Mouse (Mus musculus) forebrain, embryonic 12.5 days (tissue): ENCODE measurements at regions not wholly inside any gene's neighbourhood (a gene's known extent, or its start where the extent isn't known, plus 50 kb on each side); places are given as distances from the start of the nearest gene placed in this dataset.

Source experiments
- ATAC-seq: fragments of 200-750 bp; cut with Nextera tagmentation; 2 replicates; pipeline ENCODE4 v1.8.0; 2017; ENCODE audit warnings: moderate TSS enrichment; ENCODE audit not compliant: low FRiP score
- H3K27ac ChIP-seq: fragments of 300-500 bp; sonication (generic); 2 replicates; pipeline ENCODE4 v1.5.1; 2016; ENCODE audit warnings: mild to moderate bottlenecking
- H3K27me3 ChIP-seq: fragments of 300-500 bp; sonication (generic); 2 replicates; pipeline ENCODE4 v1.6.1; 2016; ENCODE audit warnings: mild to moderate bottlenecking
- H3K36me3 ChIP-seq: fragments of 300-500 bp; sonication (generic); replicated peaks from 2 replicates; pipeline ENCODE4 v1.6.1; 2016; ENCODE audit warnings: mild to moderate bottlenecking
- H3K4me1 ChIP-seq: fragments of 300-500 bp; sonication (generic); 2 replicates; pipeline ENCODE4 v1.6.1; 2016
- H3K4me2 ChIP-seq: fragments of 300-500 bp; sonication (generic); 2 replicates; pipeline ENCODE4 v1.6.1; 2016; ENCODE audit warnings: mild to moderate bottlenecking, moderate library complexity
- H3K4me3 ChIP-seq: fragments of 300-500 bp; sonication (generic); replicated peaks from 2 replicates; pipeline ENCODE4 v1.5.1; 2016; ENCODE audit warnings: mild to moderate bottlenecking
- H3K9ac ChIP-seq: fragments of 300-500 bp; sonication (generic); 2 replicates; pipeline ENCODE4 v1.6.1; 2016; ENCODE audit warnings: mild to moderate bottlenecking
- H3K9me3 ChIP-seq: fragments of 300-500 bp; sonication (generic); 2 replicates; pipeline ENCODE4 v1.6.1; 2016
- WGBS: fragments of 180-500 bp; shearing (Covaris S2); methylation state at CpG from one replicate; pipeline ENCODE4 v1.1.7; 2016; 5-methylcytosine and 5-hydroxymethylcytosine counted together

DNA sequence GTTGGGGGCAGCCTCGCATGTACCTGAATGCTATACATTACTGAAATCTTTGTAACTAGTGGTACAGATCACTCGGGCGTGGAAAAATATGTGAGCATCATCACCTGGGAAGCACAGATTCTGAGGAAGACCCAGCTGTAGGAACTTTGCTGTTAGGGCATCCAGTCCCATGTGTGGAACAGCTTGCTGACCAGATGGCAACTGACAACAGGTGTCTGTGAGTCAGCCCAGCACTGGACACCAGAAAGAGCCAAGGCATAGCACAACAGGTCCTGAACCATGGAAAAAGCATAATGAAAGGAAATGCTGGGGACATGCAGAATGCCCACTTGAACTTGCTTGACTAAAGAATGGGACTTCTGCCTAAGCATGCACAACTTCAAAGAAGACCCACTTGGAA is 115.3 kb upstream of the Igf1 start:
- Histone ChIP-seq H3K4me1 (no peaks in the 10 kb centered on the region), H3K9me3 (no peaks in the 10 kb centered on the region), H3K4me3 (no peak overlapping the region), H3K4me2 (no peak overlapping the region), H3K36me3 (no peaks in the 10 kb centered on the region), H3K9ac (no peak overlapping the region), H3K27me3 (no peaks in the 10 kb centered on the region), H3K27ac (no peak overlapping the region)
- no peak for ATAC-seq
- WGBS = 87% methylated on average over 3 of the region's 3 CpGs

DNA sequence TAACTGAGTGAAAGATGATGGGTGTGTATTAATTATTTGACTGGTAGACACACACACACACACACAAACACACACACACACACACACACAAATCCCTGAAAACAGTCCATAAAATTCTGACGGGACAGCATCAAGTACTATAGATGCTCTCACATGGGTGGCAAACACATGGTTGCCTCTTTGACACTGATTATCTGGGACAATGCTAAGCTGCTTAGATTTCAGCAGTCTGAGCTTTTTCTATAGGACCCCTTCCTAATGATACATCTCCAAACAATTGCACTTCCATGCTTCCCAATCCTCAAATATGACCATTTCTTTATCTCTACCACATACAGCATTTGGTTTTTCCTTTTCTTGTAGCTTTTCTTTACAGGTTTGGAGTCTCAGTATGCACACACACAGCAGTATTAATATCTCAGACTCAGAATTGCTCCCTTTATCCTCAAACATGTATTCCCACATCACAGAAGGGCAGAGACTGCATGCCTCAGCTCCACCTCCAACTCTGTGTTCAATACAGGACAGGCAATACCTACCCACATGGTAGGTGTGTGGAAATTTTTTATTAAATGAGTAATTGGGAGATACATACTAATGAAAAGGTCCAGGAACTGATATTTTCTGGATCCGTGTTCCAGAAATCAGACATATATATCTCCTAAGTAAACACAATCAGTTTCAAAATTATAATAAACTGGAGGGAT is 110.1 kb upstream of the Igf1 start:
- Histone ChIP-seq H3K9me3 (no peaks in the 10 kb centered on the region), H3K27ac (no peak overlapping the region), H3K27me3 (no peaks in the 10 kb centered on the region), H3K4me2 (no peak overlapping the region), H3K4me1 (no peaks in the 10 kb centered on the region), H3K4me3 (no peak overlapping the region), H3K9ac (no peak overlapping the region), H3K36me3 (no peaks in the 10 kb centered on the region)
- 81% methylated on average over 2 of the region's 2 CpGs for WGBS
- no peak for ATAC-seq

GRCm38 (mm10) chr10:87748631-87749193 is 109.4 kb upstream of the Igf1 start:
- Histone ChIP-seq H3K9me3 (no peaks in the 10 kb centered on the region), H3K4me1 (no peaks in the 10 kb centered on the region), H3K4me3 (no peak overlapping the region), H3K27ac (no peak overlapping the region), H3K9ac (no peak overlapping the region), H3K4me2 (no peak overlapping the region), H3K36me3 (no peaks in the 10 kb centered on the region), H3K27me3 (no peaks in the 10 kb centered on the region)
- ATAC-seq = no peak
- WGBS = 83% methylated on average over 4 of the region's 4 CpGs

- Histone ChIP-seq H3K27ac (no peak overlapping the region), H3K4me1 (no peaks in the 10 kb centered on the region), H3K9me3 (no peaks in the 10 kb centered on the region), H3K4me3 (no peak overlapping the region), H3K4me2 (no peak overlapping the region), H3K27me3 (no peaks in the 10 kb centered on the region), H3K36me3 (no peaks in the 10 kb centered on the region), H3K9ac (no peak overlapping the region)
- ATAC-seq = no peak
Observed at GRCm38 (mm10) chr10:87750321-87750720, 107.7 kb upstream of the Igf1 start.

DNA sequence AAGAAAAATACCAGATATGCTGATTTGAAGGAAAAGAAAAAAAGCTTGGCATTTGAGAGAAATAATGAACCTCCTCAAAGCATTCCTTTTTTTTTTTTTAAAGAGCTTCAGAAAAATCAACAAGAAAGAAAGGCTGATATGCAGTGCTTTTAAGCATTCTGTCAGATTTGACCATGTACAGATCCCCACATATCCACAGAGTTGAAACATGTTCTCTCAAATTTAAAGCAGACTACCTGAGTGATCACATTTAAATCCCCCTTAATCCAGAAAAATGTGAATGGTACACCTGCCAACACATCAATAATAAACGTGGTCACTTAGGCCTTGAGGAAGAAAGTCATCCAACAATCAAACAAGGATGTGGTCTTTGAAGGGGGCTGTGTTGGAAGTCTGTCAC is 107.1 kb upstream of the Igf1 start:
- no peaks in the 10 kb centered on the region for H3K4me1 ChIP-seq
- no peak overlapping the region for H3K27ac ChIP-seq
- 71% methylated on average over 1 of the region's 1 CpGs for WGBS
- ATAC-seq = no peak
- H3K4me2 ChIP-seq = no peak overlapping the region
- no peak overlapping the region for H3K9ac ChIP-seq
- no peaks in the 10 kb centered on the region for H3K27me3 ChIP-seq
- H3K4me3 ChIP-seq = no peak overlapping the region
- no peaks in the 10 kb centered on the region for H3K9me3 ChIP-seq
- H3K36me3 ChIP-seq = no peaks in the 10 kb centered on the region

DNA sequence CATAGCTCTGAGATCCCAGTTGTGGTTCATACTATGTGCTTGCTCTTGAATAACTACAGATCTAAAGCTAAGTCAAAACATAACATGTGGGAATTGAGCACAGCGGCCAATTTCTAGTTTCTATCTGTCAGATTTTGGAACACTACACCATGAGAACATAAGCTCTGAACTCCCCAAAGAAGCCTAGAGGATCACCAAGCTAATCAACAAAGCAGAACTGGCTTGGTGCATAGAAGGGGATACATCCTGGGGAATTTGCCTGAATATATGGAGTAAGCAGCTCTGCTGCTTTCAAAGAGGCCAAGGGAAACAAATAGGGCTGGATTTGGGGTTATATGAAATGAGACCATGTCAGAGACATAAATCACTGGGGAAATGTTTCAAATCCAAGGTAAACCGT is 105.9 kb upstream of the Igf1 start:
- Histone ChIP-seq H3K4me3 (no peak overlapping the region), H3K4me2 (no peak overlapping the region), H3K9me3 (no peaks in the 10 kb centered on the region), H3K4me1 (no peaks in the 10 kb centered on the region), H3K27me3 (no peaks in the 10 kb centered on the region), H3K9ac (no peak overlapping the region), H3K27ac (no peak overlapping the region), H3K36me3 (no peaks in the 10 kb centered on the region)
- 88% methylated on average over 2 of the region's 2 CpGs for WGBS
- ATAC-seq = no peak

DNA sequence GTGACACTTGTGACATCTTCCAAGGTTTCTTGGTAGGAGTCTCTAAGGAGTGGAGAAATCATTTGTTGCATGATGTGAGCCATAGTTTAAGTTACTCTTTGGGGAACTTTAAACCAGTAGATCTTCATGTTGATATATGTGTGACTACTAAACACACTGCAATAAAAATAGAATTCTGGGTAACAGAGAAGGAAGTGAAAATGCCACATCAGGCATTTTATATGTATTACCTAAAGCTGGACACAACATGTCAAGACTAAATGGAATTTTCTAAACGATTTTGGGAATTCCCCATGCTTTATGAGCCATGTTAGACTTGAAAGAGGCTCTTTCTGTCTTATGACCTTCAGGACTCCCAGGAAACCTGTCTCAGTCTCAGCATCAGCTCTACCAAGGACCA is 104.6 kb upstream of the Igf1 start:
- Histone ChIP-seq H3K27ac (no peak overlapping the region), H3K9ac (no peak overlapping the region), H3K4me3 (no peak overlapping the region), H3K27me3 (no peaks in the 10 kb centered on the region), H3K4me1 (no peaks in the 10 kb centered on the region), H3K36me3 (no peaks in the 10 kb centered on the region), H3K9me3 (no peaks in the 10 kb centered on the region), H3K4me2 (no peak overlapping the region)
- no peak for ATAC-seq
- 55% methylated on average over 1 of the region's 1 CpGs for WGBS

DNA sequence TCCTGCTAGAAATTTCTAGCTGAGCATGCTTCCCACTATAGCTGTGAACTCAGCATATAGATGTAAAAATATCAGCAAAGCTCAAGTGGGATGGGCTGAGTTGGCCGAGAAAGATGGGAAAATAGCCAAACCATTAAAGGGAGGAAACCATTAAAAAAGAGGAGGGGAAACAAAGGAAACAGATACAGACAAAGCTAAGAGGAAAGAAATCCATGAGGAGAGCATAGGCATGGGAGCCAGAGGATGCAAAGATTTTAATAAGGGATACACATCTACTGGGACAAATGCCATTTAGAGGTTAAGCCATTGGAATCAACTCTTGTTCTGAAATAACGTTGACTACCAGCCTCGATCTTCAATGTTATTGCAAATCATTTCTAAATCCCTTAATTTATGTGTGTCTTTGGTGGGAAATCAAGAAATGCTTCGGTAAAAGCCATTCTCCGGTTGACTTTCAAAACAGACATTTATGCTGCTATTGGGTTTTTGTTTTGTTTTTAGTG is 96.5 kb upstream of the Igf1 start:
- H3K9ac ChIP-seq = no peak overlapping the region
- H3K27me3 ChIP-seq = no peaks in the 10 kb centered on the region
- ATAC-seq = no peak
- 86% methylated on average over 5 of the region's 5 CpGs for WGBS
- no peak overlapping the region for H3K4me2 ChIP-seq
- no peaks in the 10 kb centered on the region for H3K36me3 ChIP-seq
- no peaks in the 10 kb centered on the region for H3K4me1 ChIP-seq
- no peak overlapping the region for H3K4me3 ChIP-seq
- H3K27ac ChIP-seq = no peak overlapping the region
- H3K9me3 ChIP-seq = no peaks in the 10 kb centered on the region

GRCm38 (mm10) chr10:87787521-87787920 is 70.5 kb upstream of the Igf1 start:
- no peaks in the 10 kb centered on the region for H3K4me1 ChIP-seq
- no peak for ATAC-seq
- 86% methylated on average over 4 of the region's 4 CpGs for WGBS
- H3K36me3 ChIP-seq = no peaks in the 10 kb centered on the region
- H3K4me2 ChIP-seq = no peak overlapping the region
- no peaks in the 10 kb centered on the region for H3K27me3 ChIP-seq
- H3K9ac ChIP-seq = no peak overlapping the region
- no peaks in the 10 kb centered on the region for H3K9me3 ChIP-seq
- H3K27ac ChIP-seq = no peak overlapping the region
- H3K4me3 ChIP-seq = no peak overlapping the region

DNA sequence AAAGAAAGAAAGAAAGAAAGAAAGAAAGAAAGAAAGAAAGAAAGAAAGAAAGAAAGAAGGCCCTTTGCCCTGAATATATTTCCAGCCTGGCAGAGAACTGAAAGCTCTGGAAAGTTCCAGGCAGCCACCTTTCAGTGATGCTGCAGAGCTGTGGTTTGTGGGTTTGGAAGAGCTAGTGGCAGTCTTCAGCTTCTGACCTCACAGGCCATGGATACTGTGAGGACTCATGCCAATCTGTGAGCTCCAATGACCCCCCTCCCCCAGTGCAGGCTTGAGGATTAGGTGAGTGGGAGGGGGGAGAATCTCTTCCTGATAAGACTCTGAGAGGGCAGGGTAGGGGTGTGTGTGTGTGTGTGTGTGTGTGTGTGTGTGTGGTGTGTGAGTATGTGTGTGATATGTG is 65.7 kb upstream of the Igf1 start:
- Histone ChIP-seq H3K4me1 (no peaks in the 10 kb centered on the region), H3K36me3 (no peaks in the 10 kb centered on the region), H3K27ac (no peak overlapping the region), H3K4me3 (no peak overlapping the region), H3K27me3 (no peaks in the 10 kb centered on the region), H3K4me2 (no peak overlapping the region), H3K9me3 (no peaks in the 10 kb centered on the region), H3K9ac (no peak overlapping the region)
- ATAC-seq = no peak

DNA sequence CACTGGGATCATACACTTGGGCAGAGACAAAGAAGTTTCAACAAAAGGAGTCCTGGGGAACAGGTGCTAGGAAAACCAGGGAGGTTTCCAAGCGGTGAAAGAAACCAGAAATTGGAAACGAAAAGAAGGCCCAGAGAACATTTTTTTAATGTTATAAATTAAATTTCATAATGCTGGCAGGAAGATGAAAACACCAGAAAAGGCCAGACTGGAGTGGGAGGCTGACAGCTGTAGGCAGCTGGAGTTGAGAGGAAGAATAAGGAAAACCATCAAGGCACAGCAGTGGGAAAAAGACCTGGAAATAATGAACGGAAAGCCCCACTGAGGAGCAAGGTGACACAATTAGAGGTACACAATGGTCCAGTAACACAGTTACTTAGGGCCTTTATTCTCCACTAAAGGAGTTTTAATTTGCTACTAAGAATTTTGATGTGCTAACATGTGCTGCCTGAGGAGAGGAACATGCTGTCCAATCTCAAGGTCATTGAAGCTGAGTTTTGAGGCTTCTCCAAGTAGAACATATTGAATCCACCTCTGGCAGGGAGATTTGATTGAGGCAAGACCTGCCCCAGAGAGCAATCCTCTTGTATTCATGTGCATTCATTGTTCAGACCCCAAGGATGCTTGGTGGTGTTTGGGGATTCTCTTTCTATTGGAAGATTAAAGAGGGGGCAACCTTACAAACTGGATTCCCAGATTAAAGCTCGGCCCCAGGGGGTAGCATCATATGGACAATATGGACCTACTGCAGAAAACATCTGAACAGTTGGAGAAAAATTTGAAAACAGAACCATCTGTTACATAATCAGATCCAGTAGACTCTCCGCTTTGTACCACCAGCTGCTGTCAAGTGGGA is 53.9 kb upstream of the Igf1 start:
- Histone ChIP-seq H3K9ac (no peak overlapping the region), H3K27me3 (no peaks in the 10 kb centered on the region), H3K9me3 (no peaks in the 10 kb centered on the region), H3K4me3 (no peak overlapping the region), H3K36me3 (no peaks in the 10 kb centered on the region), H3K27ac (no peak overlapping the region), H3K4me2 (no peak overlapping the region), H3K4me1 (no peaks in the 10 kb centered on the region)
- ATAC-seq = no peak
- 72% methylated on average over 5 of the region's 5 CpGs for WGBS

DNA sequence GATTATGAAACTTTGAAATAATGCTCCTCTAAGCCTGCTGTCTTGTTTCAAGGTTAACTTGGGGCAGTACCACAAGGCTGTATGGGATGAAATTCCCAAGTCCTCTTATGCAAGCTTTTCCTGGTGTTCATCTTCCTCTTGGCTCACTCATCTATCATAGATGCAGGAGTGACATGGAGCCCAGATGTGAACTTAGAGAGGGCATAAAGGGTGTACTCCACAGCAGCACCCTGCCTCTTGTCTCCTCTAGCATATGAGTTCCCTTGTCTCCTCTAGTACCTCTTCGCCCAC is 53.3 kb upstream of the Igf1 start:
- Histone ChIP-seq H3K9me3 (no peaks in the 10 kb centered on the region), H3K4me1 (no peaks in the 10 kb centered on the region), H3K4me3 (no peak overlapping the region), H3K9ac (no peak overlapping the region), H3K36me3 (no peaks in the 10 kb centered on the region), H3K27ac (no peak overlapping the region), H3K4me2 (no peak overlapping the region), H3K27me3 (no peaks in the 10 kb centered on the region)
- ATAC-seq = no peak
- WGBS = 100% methylated on average over 1 of the region's 1 CpGs
